Mouse (Mus musculus) heart, embryonic 14.5 days (tissue): Measurements from ENCODE around the gene Morc3. TPM values are rescaled to one million over a fixed set of nuclear protein-coding genes. Genes with fewer than 3 reads are reported as not detected.
A peak's percentile ranks its signal among the peaks of the same experiment; 100 is the strongest.

ENCODE experiments used
- ATAC-seq: fragments of 200-750 bp; cut with Nextera tagmentation; 2 replicates; pipeline ENCODE4 v1.8.0; 2017; ENCODE audit warnings: low read depth, moderate TSS enrichment; ENCODE audit not compliant: insufficient number of reproducible peaks, insufficient read depth, low FRiP score
- H3K27ac ChIP-seq, 2 experiments: fragments of 200-500 bp in 1 of 2; fragments of 300-500 bp in 1 of 2; sonication (generic) in 1 of 2; replicated peaks in 1 of 2; 2 replicates each; pipeline ENCODE4 v1.5.1; 2012 to 2014; ENCODE audit warnings: low read depth in 2 of 2, low read length in 2 of 2, control low read depth in 1 of 2, mild to moderate bottlenecking in 1 of 2, mixed read lengths in 1 of 2; ENCODE audit not compliant: control insufficient read depth in 1 of 2, insufficient read depth in 1 of 2
- H3K27me3 ChIP-seq: fragments of 300-500 bp; sonication (generic); 2 replicates; pipeline ENCODE4 v1.6.1; 2014; ENCODE audit warnings: mild to moderate bottlenecking, low read length, control low read depth; ENCODE audit not compliant: control insufficient read depth, insufficient read depth
- H3K36me3 ChIP-seq: fragments of 300-500 bp; sonication (generic); 2 replicates; pipeline ENCODE4 v1.6.1; 2014; ENCODE audit warnings: mild to moderate bottlenecking, control low read depth, low read length, mixed read lengths; ENCODE audit not compliant: control insufficient read depth, insufficient read depth
- H3K4me1 ChIP-seq, 2 experiments: fragments of 200-500 bp in 1 of 2; fragments of 300-500 bp in 1 of 2; sonication (generic) in 1 of 2; 2 replicates each; pipeline ENCODE4 v1.6.1; 2012 to 2014; ENCODE audit warnings: low read length in 2 of 2, control low read depth in 1 of 2, mixed read lengths in 1 of 2; ENCODE audit not compliant: control insufficient read depth in 2 of 2, insufficient read depth in 2 of 2
- H3K4me2 ChIP-seq: fragments of 300-500 bp; sonication (generic); 2 replicates; pipeline ENCODE4 v1.6.1; 2014; ENCODE audit warnings: mild to moderate bottlenecking, low read length
- H3K4me3 ChIP-seq, 2 experiments: fragments of 200-500 bp in 1 of 2; fragments of 300-500 bp in 1 of 2; sonication (generic) in 1 of 2; 2 replicates each; pipeline ENCODE4 v1.5.1; 2012 to 2014; ENCODE audit warnings: low read length in 2 of 2, mild to moderate bottlenecking in 2 of 2, control low read depth in 1 of 2, low read depth in 1 of 2, moderate library complexity in 1 of 2; ENCODE audit not compliant: control insufficient read depth in 1 of 2, insufficient read depth in 1 of 2
- H3K9ac ChIP-seq: fragments of 300-500 bp; sonication (generic); 2 replicates; pipeline ENCODE4 v1.6.1; 2014; ENCODE audit warnings: mild to moderate bottlenecking, low read length
- H3K9me3 ChIP-seq: fragments of 300-500 bp; sonication (generic); 2 replicates; pipeline ENCODE4 v1.6.1; 2016; ENCODE audit warnings: low read length, control low read depth; ENCODE audit not compliant: control insufficient read depth
- WGBS: fragments of 180-500 bp; shearing (Covaris S2); extraction: QIAGEN DNeasy Blood & Tissue Kit; methylation state at CpG from one replicate; pipeline ENCODE4 v1.1.7; 2014; 5-methylcytosine and 5-hydroxymethylcytosine counted together
- polyA plus RNA-seq: library from polyadenylated mRNA; unstranded; fragments of >200 nt; fragmentation: Nextera tagmentation; extraction: Ambion mirVana; gene quantifications from 2 replicates; pipeline ENCODE4 v1.2.1, GENCODE M21; 2014

The Morc3 gene
- polyA plus RNA-seq, 1 experiment from 2014 or later = 23.8 TPM

- Histone ChIP-seq H3K4me3 (no peak overlapping the region), H3K27me3 (no peaks in the 10 kb centered on the region), H3K36me3 (peaks cover 96% of the 10 kb centered on the region), H3K27ac (no peak overlapping the region), H3K9me3 (no peaks in the 10 kb centered on the region), H3K9ac (no peak overlapping the region), H3K4me2 (no peak overlapping the region), H3K4me1 (no peaks in the 10 kb centered on the region)
- ATAC-seq = no peak
- WGBS = 94% methylated on average over 3 of the region's 3 CpGs
Observed at GRCm38 (mm10) chr16:93850527-93850926, 18.6 kb downstream of the Morc3 start.

- H3K9me3 ChIP-seq = no peaks in the 10 kb centered on the region
- no peaks in the 10 kb centered on the region for H3K4me1 ChIP-seq
- no peak overlapping the region for H3K4me2 ChIP-seq
- no peak overlapping the region for H3K4me3 ChIP-seq
- H3K36me3 ChIP-seq = peaks cover 96% of the 10 kb centered on the region
- no peak overlapping the region for H3K9ac ChIP-seq
- no peaks in the 10 kb centered on the region for H3K27me3 ChIP-seq
- no peak for ATAC-seq
- WGBS = 83% methylated on average over 4 of the region's 4 CpGs
- H3K27ac ChIP-seq = no peak overlapping the region
Observed at GRCm38 (mm10) chr16:93859967-93860366, 28.0 kb downstream of the Morc3 start.

GRCm38 (mm10) chr16:93860686-93861085 is 28.8 kb downstream of the Morc3 start:
- H3K9me3 ChIP-seq = no peaks in the 10 kb centered on the region
- ATAC-seq = no peak
- H3K27ac ChIP-seq = no peak overlapping the region
- H3K36me3 ChIP-seq = peaks cover 96% of the 10 kb centered on the region
- no peaks in the 10 kb centered on the region for H3K4me1 ChIP-seq
- H3K27me3 ChIP-seq = no peaks in the 10 kb centered on the region
- H3K4me3 ChIP-seq = no peak overlapping the region
- no peak overlapping the region for H3K4me2 ChIP-seq
- H3K9ac ChIP-seq = no peak overlapping the region

- 88% methylated on average over 13 of the region's 13 CpGs for WGBS
- H3K9ac ChIP-seq = no peak overlapping the region
- no peak overlapping the region for H3K27ac ChIP-seq
- H3K27me3 ChIP-seq = no peaks in the 10 kb centered on the region
- ATAC-seq = no peak
- H3K4me2 ChIP-seq = no peak overlapping the region
- H3K36me3 ChIP-seq = peaks cover 76% of the 10 kb centered on the region
- no peaks in the 10 kb centered on the region for H3K4me1 ChIP-seq
- no peaks in the 10 kb centered on the region for H3K9me3 ChIP-seq
- H3K4me3 ChIP-seq = no peak overlapping the region
Observed at GRCm38 (mm10) chr16:93874841-93875240, 42.9 kb downstream of the Morc3 start.

GRCm38 (mm10) chr16:93877612-93878380 is 45.9 kb downstream of the Morc3 start:
- Histone ChIP-seq H3K4me2 (no peak overlapping the region), H3K9me3 (no peaks in the 10 kb centered on the region), H3K4me3 (no peak overlapping the region), H3K9ac (no peak overlapping the region), H3K4me1 (no peaks in the 10 kb centered on the region), H3K27me3 (no peaks in the 10 kb centered on the region), H3K27ac (0 out of 4 replicates have a peak overlapping the region, but pooled peaks of 1 of the 2 experiments have one; percentile 24), H3K36me3 (peaks cover 46% of the 10 kb centered on the region)
- WGBS = 68% methylated on average over 6 of the region's 6 CpGs
- ATAC-seq = no peak

GRCm38 (mm10) chr16:93883423-93884085 is 51.6 kb downstream of the Morc3 start, which contains the start of gene Chaf1b:
Gene Chaf1b (plus strand): TSS chr16:93883901.
- no peaks in the 10 kb centered on the region for H3K9me3 ChIP-seq
- peak within 1 kb of the TSS; percentile 93 for H3K4me2 ChIP-seq
- H3K4me1 ChIP-seq = peaks cover 0 to 7% of the 10 kb centered on the region in 2 experiments; a peak in 3 of 4 replicates
- peaks cover 19% of the 10 kb centered on the region for H3K36me3 ChIP-seq
- peak; percentile 94 for ATAC-seq
- peak within 1 kb of the TSS; percentile 82 for H3K9ac ChIP-seq
- H3K4me3 ChIP-seq = peak within 1 kb of the TSS; percentile 82 to 90
- WGBS = under 1% methylated on average over 53 of the region's 54 CpGs
- H3K27me3 ChIP-seq = no peaks in the 10 kb centered on the region
- no peak within 1 kb of the TSS for H3K27ac ChIP-seq

GRCm38 (mm10) chr16:93884086-93884721 is 52.3 kb downstream of the Morc3 start:
- WGBS = 2% methylated on average over 43 of the region's 43 CpGs
- Histone ChIP-seq H3K9me3 (no peaks in the 10 kb centered on the region), H3K4me3 (peak overlapping the region; percentile 82 to 90), H3K4me1 (peaks cover 0 to 7% of the 10 kb centered on the region in 2 experiments; a peak in 3 of 4 replicates), H3K27ac (no peak overlapping the region), H3K27me3 (no peaks in the 10 kb centered on the region), H3K9ac (peak overlapping the region; percentile 82), H3K4me2 (peak overlapping the region; percentile 93), H3K36me3 (peaks cover 25% of the 10 kb centered on the region)
- ATAC-seq = no peak; the same call in 1 of the 2 replicates
